Mouse (Mus musculus) CD8-positive naive resting alpha-beta T cell, adult 2 months (primary cell): ENCODE data around the gene Tyro3.

Experiments used
- DNase-seq, 2 experiments: peaks; one replicate each; pipeline ENCODE4 v3.0.0; 2022; ENCODE audit warnings: low read depth in 2 of 2, low spot score in 2 of 2

The Tyro3 gene

DNA sequence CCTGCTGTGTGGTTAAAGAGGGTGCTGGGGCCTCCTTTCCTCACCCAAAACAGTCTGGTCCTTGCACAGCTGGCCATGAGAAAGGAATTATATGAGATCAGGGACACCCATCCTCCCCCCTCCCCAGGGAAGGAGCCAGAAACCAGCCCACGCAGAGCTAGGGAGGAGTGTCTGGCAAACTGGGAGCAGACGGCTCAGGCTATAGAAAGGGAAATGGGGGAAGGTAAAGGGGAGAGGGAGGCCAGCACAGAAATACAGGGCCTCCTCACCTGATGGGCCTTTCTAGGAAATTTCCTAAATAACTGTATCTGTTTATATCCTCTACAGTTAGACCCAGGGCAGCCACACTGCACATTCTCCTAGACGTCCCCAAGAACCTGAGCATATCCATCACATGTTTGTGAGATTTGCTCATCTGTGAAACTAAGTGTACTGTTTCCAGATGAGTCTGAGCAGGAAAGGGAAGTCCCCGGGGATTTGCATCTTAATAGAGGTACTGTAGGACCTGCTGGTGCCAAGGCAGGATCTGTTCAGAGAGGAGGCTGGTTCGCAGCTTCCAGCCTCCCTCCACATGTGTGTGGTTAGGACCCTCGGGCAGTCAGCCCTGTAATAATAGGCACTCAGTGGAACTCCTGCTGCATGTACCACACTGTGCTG, 6.2 kb downstream of the Tyro3 start:
- DNase-seq: no peak

DNA sequence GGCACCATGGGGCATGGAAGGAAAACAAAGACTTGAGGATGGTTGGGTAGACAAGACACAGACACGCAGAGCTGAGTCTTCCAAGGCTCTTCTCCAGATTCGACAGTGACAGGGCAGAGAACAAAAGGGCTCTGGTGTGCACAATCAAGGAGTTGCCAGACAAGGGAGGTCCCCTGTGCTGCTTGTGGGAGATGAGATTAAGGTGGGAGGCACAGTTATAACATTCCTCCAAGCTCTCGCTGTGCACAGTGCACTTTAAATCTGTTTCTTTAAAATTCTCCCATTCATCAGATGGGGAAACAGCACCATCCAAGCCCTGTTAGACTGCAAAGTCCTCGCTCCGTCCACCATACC, 6.7 kb downstream of the Tyro3 start:
- DNase-seq: no peak

GRCm38 (mm10) chr2:119804776-119805175, 7.2 kb downstream of the Tyro3 start:
- no peak for DNase-seq

DNA sequence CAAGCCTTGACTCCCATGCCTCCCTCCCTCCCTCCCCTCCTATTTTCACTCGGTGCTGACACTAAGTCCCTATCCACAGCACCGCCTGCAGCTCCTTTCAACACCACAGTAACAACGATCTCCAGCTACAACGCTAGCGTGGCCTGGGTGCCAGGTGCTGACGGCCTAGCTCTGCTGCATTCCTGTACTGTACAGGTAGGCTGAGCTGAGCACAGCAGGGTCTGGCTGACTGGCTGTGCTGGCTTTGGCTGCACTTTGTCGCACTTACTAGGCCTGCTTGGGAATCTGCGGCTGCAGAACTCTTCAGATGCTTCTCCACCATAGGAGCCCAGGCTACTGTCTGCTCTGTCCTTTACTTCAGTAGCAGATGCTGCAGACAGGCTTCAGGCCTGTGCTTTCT, 8.0 kb downstream of the Tyro3 start:
- no peak for DNase-seq

GRCm38 (mm10) chr2:119808438-119808837, 10.9 kb downstream of the Tyro3 start:
- DNase-seq: no peak

DNA sequence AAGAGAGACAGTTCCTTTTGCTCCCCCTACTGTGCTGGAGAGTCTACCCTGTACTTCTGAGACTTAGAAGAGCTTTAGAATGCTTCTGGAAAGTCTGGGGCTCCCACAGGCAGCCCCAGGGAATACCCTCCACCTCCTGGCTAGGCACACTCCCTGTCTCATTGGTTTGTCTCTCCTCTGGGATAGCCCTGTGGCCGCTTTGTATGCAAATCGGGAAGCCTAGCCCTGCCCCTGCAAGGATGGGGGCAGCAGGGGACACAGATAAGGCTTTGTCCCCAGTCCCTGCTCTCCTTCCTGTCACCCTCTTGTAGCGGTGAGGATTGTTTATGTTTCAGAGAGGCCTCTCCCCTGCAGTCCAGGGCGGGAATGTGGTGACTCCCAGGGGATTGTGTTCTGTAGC, 11.3 kb downstream of the Tyro3 start:
- no peak for DNase-seq

DNA sequence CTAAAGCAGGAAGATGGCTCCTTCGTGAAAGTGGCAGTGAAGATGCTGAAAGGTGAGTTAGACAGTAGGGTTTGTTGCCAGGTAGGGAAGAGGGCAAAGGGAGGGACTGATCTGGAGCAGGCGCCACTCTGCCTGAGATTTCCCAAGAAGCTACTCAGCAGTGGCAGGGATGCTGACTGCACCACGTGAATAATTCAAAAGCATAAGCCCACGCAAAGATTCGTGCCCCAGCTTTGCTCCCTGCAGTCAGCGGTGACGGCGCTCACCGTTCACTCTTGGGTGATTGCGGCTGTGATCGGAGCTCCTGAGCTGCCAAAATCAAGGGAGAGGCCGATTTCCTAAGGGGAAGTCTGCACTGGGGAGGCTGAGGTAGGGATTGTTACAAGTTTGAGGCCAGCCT, 13.4 kb downstream of the Tyro3 start:
- no peak for DNase-seq

DNA sequence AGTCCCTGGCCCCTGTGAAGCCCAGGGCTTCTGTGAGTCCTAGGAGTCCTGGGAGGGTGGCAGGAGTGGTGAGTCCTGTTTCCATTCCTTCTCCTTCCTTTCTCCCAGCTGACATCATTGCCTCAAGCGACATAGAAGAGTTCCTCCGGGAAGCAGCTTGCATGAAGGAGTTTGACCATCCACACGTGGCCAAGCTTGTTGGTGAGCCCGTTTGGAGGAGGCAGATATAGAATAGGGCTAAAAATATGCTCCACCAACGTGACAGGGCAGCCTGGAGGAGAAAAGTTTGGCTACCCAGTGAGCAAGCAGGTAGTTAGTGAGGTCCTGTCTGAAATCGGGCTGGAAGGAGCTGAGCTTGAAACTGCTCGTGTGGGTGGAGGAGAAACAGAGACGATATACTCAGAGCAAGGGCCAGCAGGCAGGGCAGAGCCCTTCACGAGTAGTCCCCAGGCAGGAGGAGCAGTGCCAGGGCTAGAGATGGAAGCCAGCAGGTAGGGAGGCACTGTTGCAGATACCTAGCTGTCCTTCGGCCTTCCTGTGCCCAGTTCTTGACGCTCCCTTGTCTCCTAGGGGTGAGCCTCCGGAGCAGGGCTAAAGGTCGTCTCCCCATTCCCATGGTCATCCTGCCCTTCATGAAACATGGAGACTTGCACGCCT, 14.1 kb downstream of the Tyro3 start:
- no peak for DNase-seq

DNA sequence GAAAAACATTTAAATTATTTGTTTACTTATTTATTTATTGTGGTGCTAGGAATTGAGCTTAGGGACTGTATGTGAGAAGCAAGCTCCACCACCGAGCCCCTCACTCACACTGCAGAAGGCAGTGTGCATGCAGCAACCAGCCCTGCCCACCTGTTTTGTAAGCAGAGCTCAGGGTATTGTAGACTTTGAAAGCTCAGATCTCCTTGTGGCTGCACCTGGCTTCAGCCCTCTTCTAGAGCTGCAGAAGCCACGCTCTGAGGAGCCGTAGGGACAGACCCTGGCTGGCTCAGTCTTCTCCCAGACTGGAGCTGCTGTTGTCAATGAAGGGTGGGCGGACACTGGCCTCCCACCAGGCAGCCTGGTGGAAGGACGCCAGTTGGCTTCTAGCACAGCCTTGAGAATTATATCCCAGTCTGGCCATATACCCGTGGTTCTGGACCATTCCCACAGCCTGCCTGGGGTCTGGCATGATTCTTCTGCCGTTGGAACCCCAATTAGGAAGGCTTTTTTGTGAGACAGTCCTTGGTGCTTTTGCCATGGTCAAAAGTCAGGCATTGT, 16.9 kb downstream of the Tyro3 start:
- DNase-seq: no peak

GRCm38 (mm10) chr2:119816611-119817010, 19.1 kb downstream of the Tyro3 start:
- no peak for DNase-seq

DNA sequence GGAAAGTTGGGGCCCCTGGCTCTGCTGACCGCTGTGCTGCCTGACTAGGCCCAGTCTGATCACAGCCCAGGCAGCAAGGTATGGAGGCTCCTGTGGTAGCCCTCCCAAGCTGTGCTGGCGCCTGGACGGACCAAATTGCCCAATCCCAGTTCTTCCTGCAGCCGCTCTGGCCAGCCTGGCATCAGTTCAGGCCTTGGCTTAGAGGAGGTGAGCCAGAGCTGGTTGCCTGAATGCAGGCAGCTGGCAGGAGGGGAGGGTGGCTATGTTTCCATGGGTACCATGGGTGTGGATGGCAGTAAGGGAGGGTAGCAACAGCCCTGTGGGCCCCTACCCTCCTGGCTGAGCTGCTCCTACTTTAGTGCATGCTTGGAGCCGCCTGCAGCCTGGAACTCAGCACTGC, 19.5 kb downstream of the Tyro3 start:
- DNase-seq: no peak

GRCm38 (mm10) chr2:119818668-119819272, 21.2 kb downstream of the Tyro3 start:
- no peak for DNase-seq

DNA sequence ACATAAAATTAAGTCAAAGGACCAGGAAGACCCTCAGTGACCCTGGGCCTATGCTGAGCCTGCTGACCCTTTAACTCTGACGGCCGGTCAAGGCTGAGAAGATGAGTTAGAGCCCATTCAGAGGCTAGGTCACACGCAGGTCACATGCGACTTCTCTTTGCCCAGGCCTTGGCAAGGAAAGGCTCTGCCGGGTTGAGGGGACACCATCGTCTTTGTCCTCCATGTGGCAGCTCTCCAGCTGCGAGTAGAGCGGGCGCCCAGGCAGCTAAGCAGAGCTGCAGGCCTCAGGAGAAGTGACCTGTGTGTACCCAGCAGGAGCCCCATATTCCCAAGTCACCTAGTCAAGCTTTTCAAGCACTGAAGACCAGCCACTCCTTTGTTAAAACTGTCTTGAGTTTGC, 23.6 kb downstream of the Tyro3 start:
- DNase-seq: no peak

DNA sequence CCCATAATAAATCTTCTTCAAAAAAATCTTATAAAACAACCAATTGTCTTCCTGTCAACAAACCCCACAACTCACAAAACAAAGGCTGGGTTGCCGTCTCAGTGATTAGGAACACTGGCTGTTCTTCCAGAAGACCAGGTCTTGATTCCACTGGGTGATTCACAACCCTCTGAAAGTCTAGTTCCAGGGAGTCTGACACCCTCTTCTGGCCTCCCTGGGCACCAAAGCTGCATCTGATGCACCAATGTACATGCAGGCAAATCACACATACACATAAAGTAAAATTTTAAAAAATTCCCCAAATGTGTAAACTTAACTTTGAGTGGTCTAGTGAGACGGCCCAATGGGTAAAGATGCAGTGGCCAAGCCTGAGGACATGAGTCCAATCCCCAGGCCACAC, 33.0 kb downstream of the Tyro3 start:
- DNase-seq: no peak

- DNase-seq: no peak
These were observed 36.7 kb downstream of the Tyro3 start for GRCm38 (mm10) chr2:119834231-119834630.

DNA sequence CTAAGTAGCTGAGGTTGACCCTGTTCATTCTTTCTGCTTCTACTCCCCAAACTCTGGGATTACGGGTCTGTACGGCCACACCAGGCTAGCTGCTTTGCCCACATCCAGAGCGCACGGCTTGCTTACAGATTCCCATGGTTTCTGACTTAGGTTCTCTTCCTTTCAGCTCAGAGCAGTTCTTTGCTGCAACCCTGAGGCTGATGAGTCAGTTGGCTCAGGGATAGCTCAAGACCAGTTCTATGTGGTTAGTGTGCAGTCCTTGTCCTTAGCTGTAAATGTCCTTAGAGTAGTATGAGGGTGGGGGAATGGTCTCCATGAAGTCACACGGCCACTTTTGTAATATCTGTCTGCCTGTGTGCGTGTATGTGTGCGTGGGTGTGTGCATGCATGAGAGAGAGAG, 40.1 kb downstream of the Tyro3 start:
- no peak for DNase-seq

GRCm38 (mm10) chr2:119838363-119839156, 41.0 kb downstream of the Tyro3 start:
- no peak for DNase-seq

- no peak for DNase-seq
These were observed 42.5 kb downstream of the Tyro3 start for GRCm38 (mm10) chr2:119840008-119840407.

DNA sequence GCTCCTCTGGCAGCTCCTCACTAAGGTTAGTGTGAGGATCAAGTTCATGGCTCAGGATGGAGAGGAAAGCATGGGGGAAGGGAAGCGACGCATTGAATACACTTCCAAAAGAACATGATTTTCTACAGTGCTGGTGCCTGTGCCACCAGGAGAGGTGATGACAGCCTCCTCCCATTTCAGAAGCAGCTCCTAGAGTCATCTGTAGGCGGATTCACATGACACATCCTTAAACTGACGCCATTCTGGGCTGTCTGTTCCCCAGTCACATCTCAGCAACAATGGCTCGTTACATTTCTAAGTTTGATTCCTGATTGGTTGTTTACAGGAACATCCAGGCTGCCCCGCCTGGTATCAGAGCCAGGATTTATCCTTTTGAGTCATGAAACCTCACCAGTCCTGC, 44.5 kb downstream of the Tyro3 start:
- DNase-seq: no peak

GRCm38 (mm10) chr2:119843526-119843925, 46.0 kb downstream of the Tyro3 start:
- no peak for DNase-seq

- no peak for DNase-seq
These were observed 48.5 kb downstream of the Tyro3 start for GRCm38 (mm10) chr2:119845882-119846546.
